Mouse (Mus musculus) stomach, postnatal 0 days (tissue): ENCODE measurements around the gene Dmbt1.

ENCODE experiments used
- CTCF ChIP-seq: IDR thresholded peaks from 2 replicates; pipeline ENCODE4 v1.5.1; 2016; ENCODE audit warnings: antibody characterized with exemption, low read depth, mild to moderate bottlenecking, moderate library complexity
- EP300 ChIP-seq: optimal IDR thresholded peaks from 2 replicates; pipeline ENCODE3; 2016; ENCODE audit warnings: antibody characterized with exemption

DNA sequence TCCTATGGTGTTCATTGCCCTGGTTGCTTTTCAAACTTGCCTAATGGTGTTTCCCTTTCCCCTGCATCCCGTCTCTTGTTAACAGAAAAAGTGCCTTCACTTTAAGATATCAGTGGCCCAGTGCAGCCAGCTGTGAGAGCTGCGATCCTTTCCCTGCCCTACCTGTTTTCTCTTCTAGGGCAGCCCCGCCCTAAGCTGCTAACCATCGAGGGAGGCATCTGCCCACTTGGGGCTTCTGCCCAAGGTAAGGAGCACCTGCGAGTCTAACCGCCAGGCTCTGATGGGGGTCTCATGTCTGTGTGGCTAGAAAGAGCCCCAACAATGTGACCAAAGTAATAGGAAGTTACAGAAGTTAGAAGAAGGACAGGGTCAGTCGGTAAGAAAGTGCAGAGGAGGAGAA lies 130.4 kb downstream of the Dmbt1 start:
- no peak for TF ChIP-seq CTCF
- TF ChIP-seq EP300, result no peak
